Mouse (Mus musculus) monocyte, adult 2 months (primary cell): ENCODE measurements around the gene Klk1b3.
A peak's percentile ranks its signal among the peaks of the same experiment; 100 is the strongest.
"Not testable (repeated sequence)": the region's sequence is repeated elsewhere in the genome, so short reads cannot be mapped to it uniquely, and the experiment has no call there.

Experiments
- DNase-seq, 2 experiments: peaks; one replicate each; pipeline ENCODE4 v3.0.0; 2022; ENCODE audit warnings: low spot score in 2 of 2, low read depth in 1 of 2

Klk1b3 gene

DNA sequence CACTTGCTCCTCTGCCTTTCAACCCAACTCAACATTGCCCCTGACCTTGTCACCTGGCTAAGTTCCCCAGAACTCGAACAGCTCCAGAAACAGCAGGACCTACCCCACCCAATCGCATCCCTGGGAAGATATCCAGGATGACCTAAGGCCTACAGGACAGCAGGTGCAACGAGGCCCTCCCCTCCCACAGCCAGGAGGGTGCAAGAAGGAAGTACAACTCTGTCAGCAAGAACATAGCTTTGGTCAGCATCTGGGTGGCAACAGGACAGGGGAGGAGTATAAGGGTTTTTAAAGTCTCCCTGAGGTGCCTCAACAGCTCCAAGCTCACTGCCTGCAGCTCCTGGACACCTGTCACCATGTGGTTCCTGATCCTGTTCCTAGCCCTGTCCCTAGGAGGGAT is at the start of gene Klk1b3:
TSS of gene Klk1b3 (plus strand) at position 301 of the 400 bp plus-strand sequence.
- DNase-seq = no peak

DNA sequence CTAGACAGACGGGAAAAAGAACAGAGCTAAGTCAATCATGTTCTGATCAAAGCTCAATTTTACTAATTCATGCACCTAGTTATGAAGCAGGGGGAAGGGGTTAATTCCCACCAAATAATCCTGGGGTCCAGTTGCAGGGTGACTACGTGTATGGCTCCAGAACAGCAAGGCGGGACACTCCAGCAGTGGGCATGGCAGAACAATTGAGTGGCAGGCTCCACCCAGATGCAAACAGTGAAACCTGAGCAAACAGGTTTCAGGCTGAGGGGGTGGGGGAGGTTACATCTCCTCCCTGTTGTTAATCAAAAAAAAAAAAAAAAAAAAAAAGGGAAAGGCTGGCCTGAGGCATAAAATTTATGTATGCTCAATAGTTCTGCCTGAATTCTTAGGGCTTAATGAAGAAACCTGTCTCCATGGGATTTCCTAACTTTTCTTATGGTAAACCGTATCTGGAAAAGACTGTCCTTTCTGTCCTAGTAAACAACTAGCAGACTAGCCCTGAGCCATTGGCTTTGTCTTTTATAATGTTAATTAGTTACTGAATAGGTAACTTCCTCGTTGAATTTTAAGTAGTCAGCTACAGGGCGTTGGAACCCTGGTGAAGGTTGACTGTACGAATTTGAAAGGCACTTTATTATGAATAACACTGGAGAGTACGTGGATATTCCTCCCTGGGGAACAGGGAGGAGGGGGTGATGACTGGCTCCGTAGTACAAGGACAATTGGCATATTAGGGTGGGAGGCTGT is 18.5 kb upstream of the Klk1b3 start:
- no peak for DNase-seq

GRCm38 (mm10) chr7:44186516-44186915 is 11.5 kb upstream of the Klk1b3 start:
- not testable (repeated sequence) for DNase-seq

GRCm38 (mm10) chr7:44187936-44188335 is 10.1 kb upstream of the Klk1b3 start, which contains the start of gene Klk1b24:
TSS of gene Klk1b24 (plus strand) at chr7:44188236.
- DNase-seq = not testable (repeated sequence)

DNA sequence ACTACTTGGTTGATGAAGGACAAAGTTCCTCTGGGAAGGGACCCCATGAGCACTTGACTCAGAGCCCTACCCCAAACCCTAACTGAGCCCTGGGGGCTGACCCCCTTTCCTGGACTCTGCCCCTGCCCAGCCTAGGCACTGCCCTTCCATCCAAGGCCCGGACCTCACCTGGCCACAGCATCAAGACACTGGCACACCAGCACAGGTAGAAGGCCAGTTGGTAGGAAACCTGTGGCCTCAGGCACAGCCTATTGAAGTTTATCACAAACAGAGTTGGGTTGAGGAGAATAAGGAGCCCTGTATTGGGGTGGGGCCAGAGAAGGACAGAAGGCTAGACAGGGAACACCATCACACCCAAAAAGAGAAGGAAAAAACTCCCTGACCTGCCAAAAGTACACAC is 4.5 kb upstream of the Klk1b3 start:
- DNase-seq = not testable (repeated sequence)

GRCm38 (mm10) chr7:44207135-44207534 is 9.1 kb downstream of the Klk1b3 start, which contains the start of gene Klk1b4:
TSS of gene Klk1b4 (plus strand) at chr7:44207435.
- not testable (repeated sequence) for DNase-seq

GRCm38 (mm10) chr7:44208307-44208706 is 10.3 kb downstream of the Klk1b3 start:
- no peak for DNase-seq

DNA sequence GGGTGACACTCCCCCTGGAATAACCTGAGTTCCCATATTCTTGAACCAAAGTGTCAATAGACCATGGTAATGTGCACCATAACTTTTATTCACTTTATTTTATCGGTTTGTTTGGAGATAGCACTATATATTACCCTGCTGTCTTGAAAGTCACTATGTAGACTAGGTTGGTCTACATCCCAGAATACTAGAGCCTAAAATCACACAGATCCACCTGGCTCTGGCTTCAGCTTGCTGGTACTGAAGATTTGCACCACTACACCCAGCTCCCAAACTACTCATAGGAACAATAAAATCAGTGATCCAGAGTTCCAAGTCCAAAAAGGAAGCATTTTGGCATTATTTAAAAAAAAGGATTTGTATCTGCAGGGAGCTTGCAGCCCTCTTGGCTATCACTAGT is 17.7 kb downstream of the Klk1b3 start, which contains the start of gene Klk1b5:
TSS of gene Klk1b5 (plus strand) at position 301 of the 400 bp plus-strand sequence.
- DNase-seq = no peak

DNA sequence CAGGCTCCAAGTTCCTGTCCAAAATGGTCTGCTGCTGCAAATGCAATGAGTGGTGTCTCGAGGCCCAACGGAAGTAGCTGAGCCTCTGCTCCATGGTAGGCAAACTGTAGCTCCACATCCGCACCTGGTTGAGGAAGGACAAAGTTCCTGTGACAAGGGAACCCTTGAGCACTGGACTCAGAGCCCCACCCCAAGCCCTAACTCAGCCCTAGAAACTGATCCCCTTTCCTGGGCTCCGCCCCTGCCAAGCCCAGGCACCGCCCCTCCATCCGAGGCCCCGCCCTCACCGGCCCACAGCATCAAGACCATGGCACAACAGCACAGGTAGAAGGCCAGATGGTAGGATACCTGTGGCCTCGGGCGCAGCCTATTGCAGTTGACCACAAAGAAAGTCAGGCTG is 23.6 kb downstream of the Klk1b3 start:
- not testable (repeated sequence) for DNase-seq

DNA sequence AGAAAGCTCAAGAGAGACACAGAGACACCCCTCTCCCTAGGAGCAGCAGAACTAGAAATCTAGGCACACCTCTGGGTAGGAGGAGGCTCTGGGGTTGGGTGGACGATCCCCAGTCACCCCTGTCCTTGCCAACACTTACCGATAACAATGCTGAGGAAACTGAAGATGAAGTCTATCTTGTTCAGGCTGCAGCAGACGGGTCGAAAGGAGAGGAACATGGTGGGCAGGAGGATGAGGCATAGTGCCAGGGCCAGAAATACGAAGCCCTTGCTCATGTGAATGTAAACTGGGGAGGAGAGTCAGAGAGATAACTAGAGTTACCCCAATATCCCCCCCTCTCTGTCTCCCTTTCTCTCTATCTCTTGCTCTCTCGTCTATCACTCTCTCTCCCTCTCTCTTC is 24.3 kb downstream of the Klk1b3 start:
- DNase-seq = not testable (repeated sequence)

DNA sequence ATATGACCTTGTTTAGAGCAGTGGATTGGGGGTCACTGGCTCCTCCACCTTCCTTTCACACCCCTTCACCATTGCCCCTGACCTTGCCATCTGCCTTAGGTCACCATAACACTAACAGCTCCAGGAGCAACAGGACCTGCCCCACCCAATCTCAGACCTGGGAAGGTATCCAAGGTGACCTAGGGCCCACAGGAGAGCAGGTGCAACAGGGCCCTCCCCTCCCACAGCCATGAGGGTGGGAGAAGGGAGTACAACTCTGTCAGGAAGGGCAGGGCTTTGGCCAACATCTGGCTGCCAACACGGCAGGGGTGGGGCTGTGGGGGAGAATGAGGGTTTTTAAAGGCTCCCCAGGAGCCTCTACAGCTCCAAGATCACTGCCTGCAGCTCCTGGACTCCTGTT is 27.1 kb downstream of the Klk1b3 start, which contains the start of gene Klk1:
TSS of gene Klk1 (plus strand) at position 285 of the 400 bp plus-strand sequence.
- no peak for DNase-seq

GRCm38 (mm10) chr7:44235909-44236308 is 37.9 kb downstream of the Klk1b3 start, which contains the start of gene Gm36864:
TSS of gene Gm36864 (plus strand) at chr7:44236177.
- no peak for DNase-seq

- no peak for DNase-seq
Measured at GRCm38 (mm10) chr7:44239913-44240312, 41.9 kb downstream of the Klk1b3 start.

DNA sequence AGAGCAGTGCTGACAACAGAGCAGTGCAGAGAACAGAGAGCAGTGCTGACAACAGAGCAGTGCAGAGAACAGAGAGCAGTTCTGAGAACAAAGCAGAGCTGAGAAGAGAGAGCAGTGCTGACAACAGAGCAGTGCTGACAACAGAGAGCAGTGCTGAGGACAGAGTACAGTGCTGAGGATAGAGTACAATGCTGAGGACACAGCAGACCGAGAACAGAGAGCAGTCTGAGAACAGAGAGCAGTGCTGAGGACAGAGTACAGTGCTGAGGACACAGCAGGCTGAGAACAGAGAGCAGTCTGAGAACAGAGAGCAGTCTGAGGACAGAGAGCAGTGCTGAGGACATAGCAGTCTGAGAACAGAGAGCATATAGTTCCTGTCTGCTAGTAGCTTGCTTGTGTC is 42.7 kb downstream of the Klk1b3 start:
- DNase-seq = no peak

DNA sequence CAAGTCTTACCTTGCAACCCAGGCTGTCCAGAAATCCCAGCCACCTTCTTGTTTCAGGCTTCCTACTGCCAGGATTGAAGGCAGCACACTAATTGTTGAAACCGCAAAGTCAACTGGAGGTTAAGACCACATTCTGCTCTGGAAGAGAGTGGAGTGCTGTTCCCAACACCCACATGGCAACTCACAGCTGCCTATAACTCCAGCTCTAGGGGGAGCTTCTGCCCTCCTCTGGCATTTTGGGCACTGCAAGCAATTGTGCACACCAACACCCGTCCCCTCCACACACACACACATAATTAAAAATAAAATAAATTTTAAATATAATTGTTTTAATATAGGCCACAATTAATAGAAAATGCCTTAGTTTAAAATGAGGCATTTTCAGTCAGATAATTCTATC is 43.2 kb downstream of the Klk1b3 start:
- DNase-seq = no peak

- DNase-seq = no peak
Measured at GRCm38 (mm10) chr7:44244080-44244479, 46.1 kb downstream of the Klk1b3 start.

DNA sequence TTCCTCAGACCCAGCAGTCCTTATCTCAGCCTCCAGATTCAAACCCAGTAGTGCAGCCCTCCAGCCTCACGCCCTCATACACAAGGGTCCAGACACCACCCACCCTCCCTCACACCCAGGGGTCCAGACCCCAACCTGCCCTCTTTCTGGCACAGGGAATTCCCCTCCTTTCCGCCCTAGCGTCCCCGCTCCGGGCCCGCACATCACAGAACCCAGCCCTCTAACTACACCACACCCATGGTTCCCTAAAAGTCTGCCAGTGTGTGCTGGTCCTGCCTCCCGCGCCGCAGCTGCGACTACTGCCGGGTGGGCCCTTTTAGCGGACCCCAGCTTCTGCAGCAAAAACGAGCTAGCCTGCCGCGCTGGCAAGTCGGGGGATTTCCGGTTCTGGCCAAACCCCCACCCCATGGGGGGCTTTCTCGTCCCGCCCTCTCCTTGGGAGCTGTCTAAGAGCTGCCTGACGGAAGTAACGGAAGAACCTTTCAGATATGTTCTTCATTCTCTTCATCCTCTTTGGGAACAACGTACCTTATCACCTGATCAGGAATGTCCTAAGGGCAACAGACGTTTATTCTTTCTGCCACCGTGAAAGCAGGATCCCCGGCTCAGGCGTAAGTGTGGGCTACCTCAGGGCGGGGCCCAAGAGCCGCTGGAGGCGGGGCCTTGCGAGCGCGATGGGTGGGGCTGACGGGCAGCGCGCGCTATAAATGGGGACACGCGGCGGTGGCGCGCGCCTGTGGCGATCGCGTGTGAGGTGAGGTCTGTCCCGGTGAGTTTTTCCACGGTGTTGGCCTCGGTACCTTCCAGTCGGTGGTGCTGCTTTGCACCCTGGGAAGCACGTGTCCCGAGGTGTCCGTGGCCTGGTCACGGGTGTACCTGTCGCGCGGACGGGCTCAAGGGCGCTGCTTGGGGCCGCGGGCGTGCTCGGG is 48.3 kb downstream of the Klk1b3 start, which contains the start of the genes 1700028J19Rik and 2410002F23Rik:
TSS of gene 1700028J19Rik (minus strand) at position 641 of the 929 bp plus-strand sequence.
TSS of gene 2410002F23Rik (plus strand) at position 668 of the 929 bp plus-strand sequence.
- DNase-seq = peak; percentile 66 to 88

DNA sequence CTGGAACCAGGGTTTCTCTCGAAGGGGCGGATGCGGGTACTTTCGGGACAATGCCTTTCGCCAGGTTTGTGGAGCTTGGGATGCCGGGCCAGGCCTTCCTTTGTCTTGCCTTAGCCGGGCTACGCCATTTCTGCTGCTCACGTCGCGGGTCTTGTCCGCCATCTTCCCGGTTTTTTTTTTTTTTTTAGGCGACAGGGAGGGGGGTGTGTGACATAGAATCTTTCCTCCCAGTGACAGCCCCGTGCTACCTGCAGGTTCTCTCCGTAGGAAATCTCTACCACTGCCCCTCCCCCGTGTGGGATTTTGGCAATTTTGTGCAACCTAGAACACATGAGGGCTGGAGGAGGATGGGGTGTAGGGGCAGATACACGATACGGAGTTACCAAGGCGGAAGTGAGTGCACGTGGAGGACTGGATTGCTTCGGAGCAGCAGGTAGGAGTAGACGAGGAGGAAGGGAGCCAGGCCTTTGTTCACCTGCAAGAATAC is 49.0 kb downstream of the Klk1b3 start:
- peak in 1 of 2 experiments; percentile 7 for DNase-seq

DNA sequence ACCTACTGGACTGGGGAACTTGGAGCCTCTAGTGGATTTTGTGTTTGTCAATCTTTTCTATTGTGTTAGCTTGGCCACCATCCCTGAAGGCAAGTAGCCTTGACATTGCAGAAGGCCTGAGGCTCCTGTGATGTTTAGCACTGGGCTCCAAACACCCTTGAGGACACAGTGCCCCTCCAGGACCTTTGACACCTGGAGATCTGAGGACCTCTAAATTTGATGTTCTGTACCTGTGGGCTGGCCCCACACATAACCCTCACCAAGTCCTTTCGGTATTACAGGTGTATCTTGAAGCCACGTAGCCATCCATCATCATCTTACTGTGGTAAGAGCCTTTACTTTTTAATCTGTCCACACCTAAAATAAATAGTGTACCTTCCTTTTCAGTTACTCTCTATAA is 50.0 kb downstream of the Klk1b3 start:
- no peak for DNase-seq

DNA sequence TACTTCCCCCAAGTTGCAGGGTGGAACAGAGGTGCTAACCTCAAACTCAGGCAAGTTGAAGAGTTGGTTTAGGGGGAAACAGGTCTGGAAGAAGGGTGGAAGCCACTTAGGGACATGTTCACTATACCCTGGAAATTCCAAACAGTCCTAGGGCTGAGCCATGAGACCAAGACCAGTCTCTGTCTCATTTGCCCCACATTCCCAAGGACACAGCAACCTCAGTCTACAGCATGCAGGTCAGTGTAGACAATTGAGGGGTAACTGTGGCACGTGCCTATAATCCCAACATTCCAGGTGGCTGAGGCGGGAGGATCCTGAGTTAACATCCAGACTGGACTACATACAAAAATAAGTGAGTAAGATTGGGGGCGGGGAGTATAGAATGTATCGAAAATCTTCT is 51.3 kb downstream of the Klk1b3 start:
- DNase-seq = no peak

GRCm38 (mm10) chr7:44250732-44251275 is 52.8 kb downstream of the Klk1b3 start:
- DNase-seq = not testable (repeated sequence)
